Mouse (Mus musculus): Measurements from ENCODE around the gene Gm20388.

GRCm38 (mm10) chr8:121127291-121127701 lies 1216.7 kb downstream of the Gm20388 start:
- TF ChIP-seq CTCF (IDR thresholded peaks at IDR 0.05; ENCODE audit: low read depth) (no peak), EP300 (optimal IDR thresholded peaks at IDR 0.05) (no peak)
